Mouse (Mus musculus): ENCODE data around the gene Eml6. TPM values are rescaled to one million over a fixed set of nuclear protein-coding genes. Genes with fewer than 3 reads are reported as not detected.
"Not testable (repeated sequence)": the region's sequence is repeated elsewhere in the genome, so short reads cannot be mapped to it uniquely, and the experiment has no call there.

Gene Eml6
- polyA plus RNA-seq, 1 experiment from 2014 or later, result 1.3 TPM

DNA sequence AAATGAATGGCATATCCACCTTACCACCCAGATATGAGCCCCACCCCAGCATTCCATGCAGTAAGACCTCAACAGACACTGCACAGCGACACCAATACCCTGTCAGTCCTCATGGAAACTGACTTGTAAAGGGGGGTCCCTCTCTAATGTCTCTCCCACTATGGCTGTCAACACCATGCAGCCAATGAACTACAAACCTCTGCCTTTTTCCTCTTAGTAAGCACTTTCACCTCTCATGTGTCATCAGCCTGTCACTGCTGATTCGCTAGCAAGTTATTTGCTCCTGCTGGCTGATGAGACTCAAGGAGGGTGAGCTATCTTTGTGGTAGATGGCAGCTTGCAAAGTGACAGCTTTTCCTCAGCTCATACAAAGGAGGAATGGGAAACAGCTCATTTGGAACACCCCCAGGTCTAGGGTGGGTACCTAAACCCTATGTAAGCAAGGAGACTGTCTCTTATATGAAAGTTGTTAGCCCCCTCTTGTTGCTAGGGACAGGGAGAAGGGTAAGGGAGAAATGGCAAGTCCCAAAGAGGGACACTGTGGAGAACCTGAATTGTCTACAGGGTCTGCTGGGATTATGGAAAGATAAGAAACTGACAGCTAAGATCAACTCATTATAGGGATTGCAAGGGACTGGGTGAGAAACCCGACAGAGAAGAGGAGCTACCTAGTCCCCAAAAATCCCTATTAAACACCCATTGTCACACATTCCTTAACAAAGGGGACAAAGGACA is 255.0 kb downstream of the Eml6 start:
- no peak overlapping the region for H3K4me2 ChIP-seq (ENCODE audit: low read depth, low read length)
- WGBS, result 66% methylated on average over 3 of the region's 3 CpGs

DNA sequence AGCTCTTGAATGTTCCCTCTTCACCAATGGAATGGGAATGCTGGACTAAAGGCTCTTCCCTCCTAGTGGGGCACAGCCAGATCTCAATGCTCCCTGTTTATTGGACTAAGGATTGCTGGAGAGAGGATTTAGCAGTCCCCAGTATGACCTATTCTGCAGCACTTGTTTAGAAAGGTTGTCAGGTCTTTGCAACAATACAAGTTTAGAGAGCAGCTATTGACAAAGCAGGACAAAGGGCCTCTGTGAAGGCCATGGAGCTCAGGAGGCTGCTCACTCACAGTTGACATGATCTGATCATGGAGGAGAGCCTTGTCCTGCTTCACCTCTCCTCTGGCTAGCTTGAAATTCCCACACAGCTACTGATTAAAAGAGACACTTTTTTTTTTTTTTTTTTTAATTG is 257.3 kb downstream of the Eml6 start:
- no peak overlapping the region for H3K9ac ChIP-seq (ENCODE audit: low read length)
- ATAC-seq (ENCODE audit: insufficient read depth, low FRiP score), result no peak
- no peak overlapping the region for H3K4me2 ChIP-seq (ENCODE audit: low read depth, low read length)
- H3K4me1 ChIP-seq (ENCODE audit: control insufficient read depth, insufficient read depth, low read length), result no peaks in the 10 kb centered on the region
- no peaks in the 10 kb centered on the region for H3K36me3 ChIP-seq (ENCODE audit: control insufficient read depth, insufficient read depth, low read length)
- H3K4me3 ChIP-seq (replicated peaks; ENCODE audit: low read length), result no peak overlapping the region
- no peaks in the 10 kb centered on the region for H3K9me3 ChIP-seq (replicated peaks; ENCODE audit: control insufficient read depth, low read length)
- no peak overlapping the region for H3K27ac ChIP-seq (ENCODE audit: low read length)
- H3K27me3 ChIP-seq (ENCODE audit: control insufficient read depth, insufficient read depth, low read length), result no peaks in the 10 kb centered on the region

More for the DNA sequence above, 255.0 kb downstream of the Eml6 start:
- H3K9me3 ChIP-seq (replicated peaks; ENCODE audit: control insufficient read depth, low read length), result no peaks in the 10 kb centered on the region
- no peaks in the 10 kb centered on the region for H3K36me3 ChIP-seq (ENCODE audit: control insufficient read depth, insufficient read depth, low read length)
- H3K27ac ChIP-seq (ENCODE audit: low read length), result no peak overlapping the region
- no peak for ATAC-seq (ENCODE audit: insufficient read depth, low FRiP score)
- H3K27me3 ChIP-seq (ENCODE audit: control insufficient read depth, insufficient read depth, low read length), result no peaks in the 10 kb centered on the region
- H3K9ac ChIP-seq (ENCODE audit: low read length), result no peak overlapping the region
- 0 out of 2 replicates have a peak, but pooled peaks cover 7% of the 10 kb centered on the region for H3K4me1 ChIP-seq (ENCODE audit: control insufficient read depth, insufficient read depth, low read length)
- no peak overlapping the region for H3K4me3 ChIP-seq (replicated peaks; ENCODE audit: low read length)

DNA sequence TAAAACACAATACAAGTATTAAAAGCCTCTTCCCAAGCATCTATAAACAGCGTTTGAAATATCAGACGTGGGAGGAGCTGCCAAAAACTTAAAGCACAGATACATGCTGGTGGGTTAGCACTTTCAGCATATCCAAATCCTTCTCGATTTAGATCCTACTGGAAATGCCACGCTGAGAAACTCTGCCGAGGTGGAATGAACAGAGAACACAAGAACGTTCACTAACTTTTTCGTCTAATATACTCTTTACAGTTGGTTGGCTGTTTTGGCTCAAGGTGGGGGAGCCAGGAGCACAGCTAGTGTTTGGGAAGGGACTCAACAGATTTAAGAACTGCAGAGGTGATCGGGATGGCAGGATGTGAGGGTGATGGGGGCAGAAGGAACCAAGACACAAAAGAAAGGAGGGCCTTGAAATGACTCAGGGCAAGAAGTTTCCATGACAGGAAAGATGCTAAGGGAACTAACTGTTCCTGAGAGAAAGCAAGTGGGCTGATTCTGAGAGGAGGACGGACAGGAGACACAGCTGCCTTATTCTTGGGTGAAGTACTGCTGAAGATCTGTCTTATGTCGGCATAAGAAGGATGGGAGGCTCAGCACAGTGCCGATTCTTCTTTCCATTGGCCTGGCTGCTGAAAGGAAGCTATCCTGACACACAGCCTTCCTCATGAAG is 259.4 kb downstream of the Eml6 start:
- Histone ChIP-seq H3K4me3 (replicated peaks; ENCODE audit: low read length) (no peak overlapping the region), H3K36me3 (ENCODE audit: control insufficient read depth, insufficient read depth, low read length) (no peaks in the 10 kb centered on the region), H3K9me3 (replicated peaks; ENCODE audit: control insufficient read depth, low read length) (no peaks in the 10 kb centered on the region), H3K27me3 (ENCODE audit: control insufficient read depth, insufficient read depth, low read length) (no peaks in the 10 kb centered on the region), H3K27ac (ENCODE audit: low read length) (no peak overlapping the region), H3K9ac (ENCODE audit: low read length) (no peak overlapping the region), H3K4me2 (ENCODE audit: low read depth, low read length) (no peak overlapping the region), H3K4me1 (ENCODE audit: control insufficient read depth, insufficient read depth, low read length) (no peaks in the 10 kb centered on the region)
- WGBS, result 75% methylated on average over 11 of the region's 11 CpGs
- ATAC-seq (ENCODE audit: insufficient read depth, low FRiP score), result no peak

DNA sequence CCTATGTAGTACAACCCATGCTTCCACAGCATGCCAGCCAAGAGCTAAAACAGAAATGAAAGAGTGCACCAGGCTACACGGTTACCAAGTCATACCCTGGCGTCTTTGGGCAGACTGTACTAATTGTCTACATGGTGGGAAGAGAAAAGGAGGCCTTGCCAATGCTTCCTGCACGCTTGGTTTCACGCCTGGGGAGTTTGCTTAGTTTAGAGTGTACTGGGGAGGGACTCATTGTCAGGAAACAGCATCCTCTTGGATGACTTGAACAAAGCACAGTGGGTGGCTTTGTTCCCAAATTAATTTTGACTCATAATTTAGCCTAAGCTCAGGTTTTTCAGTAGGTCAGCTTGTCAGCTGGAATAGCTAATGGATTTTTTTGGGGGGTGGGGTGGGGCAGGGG is 260.8 kb downstream of the Eml6 start:
- WGBS, result 79% methylated on average over 4 of the region's 4 CpGs
- Histone ChIP-seq H3K27me3 (ENCODE audit: control insufficient read depth, insufficient read depth, low read length) (no peaks in the 10 kb centered on the region), H3K27ac (ENCODE audit: low read length) (no peak overlapping the region), H3K4me3 (replicated peaks; ENCODE audit: low read length) (no peak overlapping the region), H3K9me3 (replicated peaks; ENCODE audit: control insufficient read depth, low read length) (no peaks in the 10 kb centered on the region), H3K36me3 (ENCODE audit: control insufficient read depth, insufficient read depth, low read length) (no peaks in the 10 kb centered on the region), H3K4me1 (ENCODE audit: control insufficient read depth, insufficient read depth, low read length) (no peaks in the 10 kb centered on the region), H3K9ac (ENCODE audit: low read length) (no peak overlapping the region), H3K4me2 (ENCODE audit: low read depth, low read length) (no peak overlapping the region)
- no peak for ATAC-seq (ENCODE audit: insufficient read depth, low FRiP score)

DNA sequence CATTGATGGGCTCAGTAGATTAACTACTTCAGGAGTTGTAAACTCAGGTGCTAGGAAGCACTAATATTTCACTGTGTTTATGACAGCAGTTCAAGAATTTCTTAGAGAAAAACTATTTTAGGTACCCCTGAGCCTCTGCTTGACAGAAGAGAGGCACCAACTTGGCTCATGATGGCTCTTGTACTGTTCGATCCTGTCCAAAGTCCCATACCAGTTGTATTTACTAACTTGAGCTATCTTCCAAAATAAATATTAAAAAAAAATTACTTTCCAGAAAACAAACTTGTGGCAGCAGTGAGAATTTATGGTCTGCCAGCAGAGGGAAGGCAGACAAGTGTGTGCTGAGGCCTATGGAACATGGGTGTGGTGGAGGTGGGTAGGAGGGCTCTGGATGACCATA is 263.1 kb downstream of the Eml6 start:
- Histone ChIP-seq H3K9me3 (replicated peaks; ENCODE audit: control insufficient read depth, low read length) (no peaks in the 10 kb centered on the region), H3K27me3 (ENCODE audit: control insufficient read depth, insufficient read depth, low read length) (no peaks in the 10 kb centered on the region), H3K9ac (ENCODE audit: low read length) (no peak overlapping the region), H3K27ac (ENCODE audit: low read length) (no peak overlapping the region), H3K4me1 (ENCODE audit: control insufficient read depth, insufficient read depth, low read length) (no peaks in the 10 kb centered on the region), H3K36me3 (ENCODE audit: control insufficient read depth, insufficient read depth, low read length) (no peaks in the 10 kb centered on the region), H3K4me3 (replicated peaks; ENCODE audit: low read length) (no peak overlapping the region), H3K4me2 (ENCODE audit: low read depth, low read length) (no peak overlapping the region)
- WGBS, result 78% methylated on average over 1 of the region's 1 CpGs
- no peak for ATAC-seq (ENCODE audit: insufficient read depth, low FRiP score)

DNA sequence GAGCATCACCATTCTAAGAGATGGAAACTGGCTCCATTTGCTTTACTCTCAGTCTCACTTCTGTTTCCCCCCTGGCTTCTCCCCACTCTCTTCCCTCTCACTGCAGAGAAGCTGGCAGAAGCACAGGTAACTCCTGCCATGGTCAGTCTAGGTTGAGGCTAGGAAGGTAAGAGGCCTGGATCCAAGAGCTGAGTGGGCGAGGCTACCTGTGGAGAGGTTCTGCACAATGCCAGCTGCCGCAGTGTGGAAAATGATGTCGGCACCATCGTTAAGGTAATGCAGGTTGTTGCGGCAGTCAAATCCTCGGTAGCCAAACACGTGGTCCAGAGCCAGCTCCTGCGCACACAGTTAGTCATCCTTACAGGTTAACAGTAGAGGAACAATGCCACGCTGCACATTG is 264.4 kb downstream of the Eml6 start:
- no peak overlapping the region for H3K4me2 ChIP-seq (ENCODE audit: low read depth, low read length)
- H3K27ac ChIP-seq (ENCODE audit: low read length), result no peak overlapping the region
- no peak for ATAC-seq (ENCODE audit: insufficient read depth, low FRiP score)
- no peaks in the 10 kb centered on the region for H3K27me3 ChIP-seq (ENCODE audit: control insufficient read depth, insufficient read depth, low read length)
- WGBS, result 93% methylated on average over 9 of the region's 9 CpGs
- H3K9ac ChIP-seq (ENCODE audit: low read length), result no peak overlapping the region
- H3K4me1 ChIP-seq (ENCODE audit: control insufficient read depth, insufficient read depth, low read length), result no peaks in the 10 kb centered on the region
- no peak overlapping the region for H3K4me3 ChIP-seq (replicated peaks; ENCODE audit: low read length)
- no peaks in the 10 kb centered on the region for H3K36me3 ChIP-seq (ENCODE audit: control insufficient read depth, insufficient read depth, low read length)
- no peaks in the 10 kb centered on the region for H3K9me3 ChIP-seq (replicated peaks; ENCODE audit: control insufficient read depth, low read length)

DNA sequence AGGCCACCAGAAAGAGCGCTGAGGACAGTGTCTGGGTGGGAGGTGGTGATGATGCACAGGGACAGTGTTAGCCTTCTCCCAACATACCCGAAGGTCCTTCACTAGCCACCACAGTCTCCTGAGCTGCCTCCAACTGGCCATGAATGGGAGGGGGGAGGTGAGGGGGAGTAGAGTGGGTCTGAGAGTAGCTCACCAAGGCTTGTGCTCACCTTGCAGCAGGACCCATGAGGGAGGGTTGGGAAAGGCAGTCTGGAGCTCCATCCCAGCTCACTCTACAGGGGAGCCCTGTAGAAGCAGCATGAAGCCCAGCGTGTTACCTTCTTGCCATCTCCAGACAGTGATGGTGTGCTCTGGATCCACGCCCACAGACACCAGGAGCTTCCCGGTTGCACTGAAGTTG is 267.2 kb downstream of the Eml6 start:
- H3K4me3 ChIP-seq (replicated peaks; ENCODE audit: low read length), result no peak overlapping the region
- no peaks in the 10 kb centered on the region for H3K4me1 ChIP-seq (ENCODE audit: control insufficient read depth, insufficient read depth, low read length)
- ATAC-seq (ENCODE audit: insufficient read depth, low FRiP score), result no peak
- H3K27ac ChIP-seq (ENCODE audit: low read length), result no peak overlapping the region
- H3K9me3 ChIP-seq (replicated peaks; ENCODE audit: control insufficient read depth, low read length), result no peaks in the 10 kb centered on the region
- no peak overlapping the region for H3K4me2 ChIP-seq (ENCODE audit: low read depth, low read length)
- H3K36me3 ChIP-seq (ENCODE audit: control insufficient read depth, insufficient read depth, low read length), result no peaks in the 10 kb centered on the region
- 92% methylated on average over 5 of the region's 5 CpGs for WGBS
- H3K9ac ChIP-seq (ENCODE audit: low read length), result no peak overlapping the region
- no peaks in the 10 kb centered on the region for H3K27me3 ChIP-seq (ENCODE audit: control insufficient read depth, insufficient read depth, low read length)

DNA sequence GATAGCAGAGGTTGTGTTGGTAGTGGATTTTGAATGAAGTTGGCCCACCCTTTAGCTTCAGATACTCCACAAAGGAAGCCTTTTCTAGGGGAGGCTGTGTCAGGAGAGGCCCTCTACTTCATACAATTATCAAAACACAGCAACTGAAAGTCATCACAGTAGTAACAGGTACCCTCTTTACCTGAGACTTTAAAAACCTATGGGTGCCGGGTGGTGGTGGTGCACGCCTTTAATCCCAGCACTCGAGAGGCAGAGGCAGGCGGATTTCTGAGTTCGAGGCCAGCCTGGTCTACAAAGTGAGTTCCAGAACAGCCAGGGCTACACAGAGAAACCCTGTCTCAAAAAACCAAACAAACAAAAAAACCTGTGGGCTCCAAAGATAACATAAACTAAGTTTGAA is 269.8 kb downstream of the Eml6 start:
- H3K27me3 ChIP-seq (ENCODE audit: control insufficient read depth, insufficient read depth, low read length); H3K27ac ChIP-seq (ENCODE audit: low read length); ATAC-seq (ENCODE audit: insufficient read depth, low FRiP score); H3K4me2 ChIP-seq (ENCODE audit: low read depth, low read length); H3K9ac ChIP-seq (ENCODE audit: low read length); H3K9me3 ChIP-seq (replicated peaks; ENCODE audit: control insufficient read depth, low read length); H3K36me3 ChIP-seq (ENCODE audit: control insufficient read depth, insufficient read depth, low read length); H3K4me3 ChIP-seq (replicated peaks; ENCODE audit: low read length); H3K4me1 ChIP-seq (ENCODE audit: control insufficient read depth, insufficient read depth, low read length): not testable (repeated sequence)
- WGBS, result 88% methylated on average over 5 of the region's 5 CpGs

DNA sequence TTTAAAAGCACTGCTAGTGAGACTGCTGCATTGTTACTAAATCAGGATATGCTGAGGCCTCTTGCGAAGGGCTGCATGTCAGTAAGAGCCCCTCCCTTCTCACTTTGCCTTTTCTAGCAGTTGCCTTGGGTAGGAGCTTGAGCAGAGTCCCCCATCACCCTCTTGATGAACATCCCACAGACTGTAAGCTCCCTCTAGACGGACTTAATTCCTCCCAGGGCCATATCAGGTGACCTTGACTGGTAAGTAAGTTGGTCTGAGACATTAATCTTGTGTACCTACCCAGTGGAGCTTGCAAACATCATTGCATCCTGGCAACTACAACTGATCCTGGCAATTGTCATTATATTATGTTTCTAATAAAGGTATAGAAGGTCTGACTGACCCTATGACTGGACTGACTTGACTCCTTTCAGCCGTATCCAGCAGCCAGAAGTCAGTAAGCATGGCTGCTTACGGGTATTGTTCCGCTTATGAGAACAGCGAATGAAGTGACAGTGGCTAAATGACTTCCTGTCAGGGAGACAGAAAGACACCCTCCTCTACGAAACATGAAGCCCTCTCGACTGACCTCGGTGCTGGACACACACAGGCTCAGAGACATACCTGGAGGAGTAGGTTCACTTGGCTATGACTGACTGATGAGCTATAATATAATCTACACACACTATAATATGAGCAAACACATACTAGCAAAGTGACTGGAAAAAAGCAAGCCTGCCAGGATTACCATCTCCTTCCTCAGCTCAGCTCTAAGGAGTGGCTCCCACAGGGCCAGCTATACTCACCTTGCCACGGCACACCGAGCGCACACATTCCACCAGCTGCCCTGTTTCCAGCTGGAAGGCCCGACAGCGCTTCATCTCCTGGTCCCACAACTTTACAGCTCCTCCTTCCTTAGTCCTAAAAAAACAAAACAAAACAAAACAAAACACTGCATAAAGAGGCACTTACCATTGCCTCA is 273.9 kb downstream of the Eml6 start:
- Histone ChIP-seq H3K4me1 (ENCODE audit: control insufficient read depth, insufficient read depth, low read length) (no peaks in the 10 kb centered on the region), H3K27me3 (ENCODE audit: control insufficient read depth, insufficient read depth, low read length) (no peaks in the 10 kb centered on the region), H3K9me3 (replicated peaks; ENCODE audit: control insufficient read depth, low read length) (no peaks in the 10 kb centered on the region), H3K4me3 (replicated peaks; ENCODE audit: low read length) (no peak overlapping the region), H3K9ac (ENCODE audit: low read length) (no peak overlapping the region), H3K36me3 (ENCODE audit: control insufficient read depth, insufficient read depth, low read length) (no peaks in the 10 kb centered on the region), H3K27ac (ENCODE audit: low read length) (no peak overlapping the region), H3K4me2 (ENCODE audit: low read depth, low read length) (no peak overlapping the region)
- 82% methylated on average over 14 of the region's 14 CpGs for WGBS
- ATAC-seq (ENCODE audit: insufficient read depth, low FRiP score), result no peak
